Mouse (Mus musculus): Measurements from ENCODE around the gene Dmap1. TPM values are rescaled to one million over a fixed set of nuclear protein-coding genes. Genes with fewer than 3 reads are reported as not detected.

Dmap1 gene
- total RNA-seq, 1 experiment: 53.6 TPM

DNA sequence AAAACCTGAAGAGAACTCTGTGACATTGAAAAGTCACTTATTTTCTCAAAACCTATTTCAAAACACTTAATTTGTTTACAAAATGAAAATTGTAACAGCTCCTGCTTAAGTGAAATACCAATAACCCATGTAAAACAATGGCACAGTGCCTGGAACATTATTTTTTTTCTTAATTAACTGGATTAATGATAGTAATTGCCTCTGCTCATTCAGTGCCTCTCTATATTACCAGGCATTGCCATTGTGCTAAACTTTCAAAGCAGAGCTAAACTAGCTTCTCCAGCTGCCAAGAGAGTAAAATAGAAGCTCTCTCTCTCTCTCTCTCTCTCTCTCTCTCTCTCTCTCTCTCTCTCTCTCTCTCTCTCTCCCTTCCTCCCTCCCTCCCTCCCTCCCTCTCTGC, 390 bp upstream of the Dmap1 start:
- in situ Hi-C loops (cut with MboI; ENCODE audit: low sequenced_read_pairs in 2 of 2, unreplicated experiment in 2 of 2): no loop called here
- H3K27ac ChIP-seq (ENCODE audit: insufficient read depth, low read depth, low read length, poor library complexity, severe bottlenecking): no peak overlapping the region
- no peak for DNase-seq (ENCODE audit: low read depth, low spot score)
- no peaks in the 10 kb centered on the region for H3K9me3 ChIP-seq (ENCODE audit: control insufficient read depth, insufficient read depth, low read depth, low read length)
- no peak overlapping the region for H3K9ac ChIP-seq (ENCODE audit: insufficient read depth, low read depth, low read length, poor library complexity, severe bottlenecking)
- H3K36me3 ChIP-seq (ENCODE audit: control insufficient read depth, insufficient read depth, low read length, poor library complexity, severe bottlenecking): peaks cover 7% of the 10 kb centered on the region; the same call in 1 of the 2 replicates
- H3K4me1 ChIP-seq (ENCODE audit: control insufficient read depth in 2 of 2, insufficient read depth in 2 of 2, low read length in 2 of 2, poor library complexity in 1 of 2): no peaks in the 10 kb centered on the region
- no peak for TF ChIP-seq MAFK (IDR thresholded peaks at IDR 0.05; ENCODE audit: insufficient read depth, low read depth, low read length)
- no peak for TF ChIP-seq HCFC1 (IDR thresholded peaks at IDR 0.05; ENCODE audit: borderline replicate concordance, insufficient read depth, low read length)
- H3K4me3 ChIP-seq (ENCODE audit: insufficient read depth in 1 of 2, low read depth in 1 of 2, low read length in 2 of 2, poor library complexity in 1 of 2, severe bottlenecking in 1 of 2): peak overlapping the region in 1 of 2 experiments; percentile 90; a peak in 2 of 4 replicates

DNA sequence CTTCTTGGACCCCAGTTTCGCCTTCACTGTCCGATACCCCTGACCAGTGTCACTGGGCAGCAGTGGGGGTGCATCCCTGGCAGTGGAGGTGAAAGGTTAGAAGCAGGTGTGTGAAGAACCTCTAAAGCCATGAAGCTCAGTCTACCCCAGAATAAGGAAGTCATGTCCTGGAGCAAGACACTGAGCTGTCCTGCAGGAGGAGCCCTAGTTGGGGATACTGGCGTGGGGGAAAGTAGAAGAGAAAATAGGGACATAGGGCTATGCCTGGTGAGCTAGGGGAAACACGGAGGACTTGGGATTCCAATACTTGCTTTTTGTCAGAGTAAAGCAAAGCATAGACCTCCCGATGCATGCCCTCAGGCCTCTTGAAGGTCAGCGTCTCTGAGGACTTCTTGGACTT, 1.1 kb downstream of the Dmap1 start:
- in situ Hi-C loops (cut with MboI; ENCODE audit: low sequenced_read_pairs in 2 of 2, unreplicated experiment in 2 of 2): no loop called here
- H3K4me3 ChIP-seq (ENCODE audit: insufficient read depth in 1 of 2, low read depth in 1 of 2, low read length in 2 of 2, poor library complexity in 1 of 2, severe bottlenecking in 1 of 2): peak overlapping the region in 1 of 2 experiments; percentile 90; a peak in 1 of 4 replicates
- no peaks in the 10 kb centered on the region for H3K9me3 ChIP-seq (ENCODE audit: control insufficient read depth, insufficient read depth, low read depth, low read length)
- TF ChIP-seq HCFC1 (IDR thresholded peaks at IDR 0.05; ENCODE audit: borderline replicate concordance, insufficient read depth, low read length) (no peak), CHD2 (IDR thresholded peaks at IDR 0.05; ENCODE audit: low read depth, low read length) (no peak), ZC3H11A (IDR thresholded peaks at IDR 0.05; ENCODE audit: borderline replicate concordance, low read depth, low read length) (no peak), MAFK (IDR thresholded peaks at IDR 0.05; ENCODE audit: insufficient read depth, low read depth, low read length) (no peak), ZNF384 (IDR thresholded peaks at IDR 0.05; ENCODE audit: low read depth, low read length) (no peak)
- H3K36me3 ChIP-seq (ENCODE audit: control insufficient read depth, insufficient read depth, low read length, poor library complexity, severe bottlenecking): peaks cover 20% of the 10 kb centered on the region
- H3K4me1 ChIP-seq (ENCODE audit: control insufficient read depth in 2 of 2, insufficient read depth in 2 of 2, low read length in 2 of 2, poor library complexity in 1 of 2): no peaks in the 10 kb centered on the region
- no peak for DNase-seq (ENCODE audit: low read depth, low spot score)
- H3K9ac ChIP-seq (ENCODE audit: insufficient read depth, low read depth, low read length, poor library complexity, severe bottlenecking): peak overlapping the region; percentile 82; the same call in 1 of the 2 replicates
- no peak overlapping the region for H3K27ac ChIP-seq (ENCODE audit: insufficient read depth, low read depth, low read length, poor library complexity, severe bottlenecking)

DNA sequence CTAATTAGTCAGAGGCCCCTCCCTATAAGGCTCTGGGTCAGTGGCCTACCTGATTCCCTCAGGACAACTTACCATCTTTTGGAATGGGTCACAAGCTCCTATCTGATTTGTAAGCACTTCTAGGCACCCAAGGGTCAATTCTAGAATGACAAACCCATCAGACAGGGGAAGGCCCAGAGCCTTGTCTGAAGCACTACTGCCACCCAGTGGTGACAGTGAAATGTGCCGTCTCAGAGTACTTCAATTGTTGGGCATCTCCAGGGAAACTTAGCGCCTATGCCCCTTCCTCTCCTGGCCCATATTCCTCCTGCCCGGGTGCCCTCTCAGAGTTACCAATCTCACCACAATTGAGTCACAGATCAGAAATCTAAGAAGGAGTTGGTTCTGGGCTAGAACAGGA, 5.2 kb downstream of the Dmap1 start:
- Histone ChIP-seq H3K9ac (ENCODE audit: insufficient read depth, low read depth, low read length, poor library complexity, severe bottlenecking) (no peak overlapping the region), H3K27ac (ENCODE audit: insufficient read depth, low read depth, low read length, poor library complexity, severe bottlenecking) (no peak overlapping the region), H3K9me3 (ENCODE audit: control insufficient read depth, insufficient read depth, low read depth, low read length) (no peaks in the 10 kb centered on the region), H3K36me3 (ENCODE audit: control insufficient read depth, insufficient read depth, low read length, poor library complexity, severe bottlenecking) (peaks cover 48% of the 10 kb centered on the region), H3K4me1 (ENCODE audit: control insufficient read depth in 2 of 2, insufficient read depth in 2 of 2, low read length in 2 of 2, poor library complexity in 1 of 2) (peaks cover 0 to 3% of the 10 kb centered on the region in 2 experiments; a peak in 1 of 4 replicates), H3K4me3 (ENCODE audit: insufficient read depth in 1 of 2, low read depth in 1 of 2, low read length in 2 of 2, poor library complexity in 1 of 2, severe bottlenecking in 1 of 2) (no peak overlapping the region)
- in situ Hi-C loops (cut with MboI; ENCODE audit: low sequenced_read_pairs in 2 of 2, unreplicated experiment in 2 of 2): no loop called here
- no peak for TF ChIP-seq CHD2 (IDR thresholded peaks at IDR 0.05; ENCODE audit: low read depth, low read length)
- peak; percentile 83 for TF ChIP-seq ZC3H11A (IDR thresholded peaks at IDR 0.05; ENCODE audit: borderline replicate concordance, low read depth, low read length)
- TF ChIP-seq MAFK (IDR thresholded peaks at IDR 0.05; ENCODE audit: insufficient read depth, low read depth, low read length): no peak
- TF ChIP-seq ZNF384 (IDR thresholded peaks at IDR 0.05; ENCODE audit: low read depth, low read length): no peak
- no peak for TF ChIP-seq HCFC1 (IDR thresholded peaks at IDR 0.05; ENCODE audit: borderline replicate concordance, insufficient read depth, low read length)
- DNase-seq (ENCODE audit: low read depth, low spot score): peak; percentile 65

DNA sequence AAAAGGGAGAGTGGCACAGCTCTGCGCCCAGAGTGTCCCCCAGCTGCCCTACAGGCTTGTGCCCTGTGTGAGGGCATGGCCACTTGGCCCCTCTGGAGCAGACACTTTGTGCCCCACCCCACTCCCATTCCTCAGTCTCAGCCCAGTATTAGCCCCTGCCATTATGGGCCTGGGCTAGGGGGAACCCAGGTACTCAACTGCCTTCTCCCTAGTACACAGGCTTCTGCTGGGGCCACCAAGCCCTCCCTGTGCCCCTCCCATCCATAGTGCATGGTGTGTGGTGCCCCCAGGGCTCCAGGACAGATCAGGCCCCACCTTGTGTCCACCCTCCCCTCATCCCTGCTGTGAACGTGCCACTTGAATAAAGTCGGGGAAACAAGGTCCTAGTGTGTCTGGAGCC, 8.2 kb downstream of the Dmap1 start:
- Histone ChIP-seq H3K9me3 (ENCODE audit: control insufficient read depth, insufficient read depth, low read depth, low read length) (no peaks in the 10 kb centered on the region), H3K36me3 (ENCODE audit: control insufficient read depth, insufficient read depth, low read length, poor library complexity, severe bottlenecking) (peaks cover 43% of the 10 kb centered on the region), H3K4me1 (ENCODE audit: control insufficient read depth in 2 of 2, insufficient read depth in 2 of 2, low read length in 2 of 2, poor library complexity in 1 of 2) (peaks cover 0 to 3% of the 10 kb centered on the region in 2 experiments; a peak in 1 of 4 replicates), H3K4me3 (ENCODE audit: insufficient read depth in 1 of 2, low read depth in 1 of 2, low read length in 2 of 2, poor library complexity in 1 of 2, severe bottlenecking in 1 of 2) (no peak overlapping the region), H3K27ac (ENCODE audit: insufficient read depth, low read depth, low read length, poor library complexity, severe bottlenecking) (no peak overlapping the region), H3K9ac (ENCODE audit: insufficient read depth, low read depth, low read length, poor library complexity, severe bottlenecking) (no peak overlapping the region)
- no peak for DNase-seq (ENCODE audit: low read depth, low spot score)
- no peak for TF ChIP-seq HCFC1 (IDR thresholded peaks at IDR 0.05; ENCODE audit: borderline replicate concordance, insufficient read depth, low read length)
- TF ChIP-seq MAFK (IDR thresholded peaks at IDR 0.05; ENCODE audit: insufficient read depth, low read depth, low read length): no peak
- TF ChIP-seq ZNF384 (IDR thresholded peaks at IDR 0.05; ENCODE audit: low read depth, low read length): no peak
- no peak for TF ChIP-seq CHD2 (IDR thresholded peaks at IDR 0.05; ENCODE audit: low read depth, low read length)
- TF ChIP-seq ZC3H11A (IDR thresholded peaks at IDR 0.05; ENCODE audit: borderline replicate concordance, low read depth, low read length): no peak
- in situ Hi-C loops (cut with MboI; ENCODE audit: low sequenced_read_pairs in 2 of 2, unreplicated experiment in 2 of 2): no loop called here

DNA sequence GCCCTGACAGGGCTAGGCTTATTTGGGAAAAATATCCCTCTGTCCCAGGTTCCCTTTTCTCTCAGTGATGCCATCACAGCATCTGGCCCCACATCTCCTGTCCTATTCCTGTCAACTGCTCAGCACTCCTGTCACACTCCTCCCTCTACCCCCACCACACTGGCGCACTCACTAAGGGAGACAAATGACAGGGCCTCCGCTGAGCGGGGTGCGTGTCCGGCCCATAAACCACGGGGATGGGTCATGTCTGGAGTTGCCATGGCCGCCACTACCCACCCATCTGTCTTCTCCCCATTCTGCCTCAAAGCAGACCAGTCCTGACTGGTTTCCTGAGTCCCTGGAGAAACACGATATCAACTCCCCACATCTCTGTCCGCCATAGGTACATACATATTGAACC, 10.0 kb downstream of the Dmap1 start:
- no peaks in the 10 kb centered on the region for H3K9me3 ChIP-seq (ENCODE audit: control insufficient read depth, insufficient read depth, low read depth, low read length)
- TF ChIP-seq HCFC1 (IDR thresholded peaks at IDR 0.05; ENCODE audit: borderline replicate concordance, insufficient read depth, low read length): no peak
- TF ChIP-seq MAFK (IDR thresholded peaks at IDR 0.05; ENCODE audit: insufficient read depth, low read depth, low read length): no peak
- no peak for TF ChIP-seq CHD2 (IDR thresholded peaks at IDR 0.05; ENCODE audit: low read depth, low read length)
- no peak for TF ChIP-seq ZNF384 (IDR thresholded peaks at IDR 0.05; ENCODE audit: low read depth, low read length)
- TF ChIP-seq ZC3H11A (IDR thresholded peaks at IDR 0.05; ENCODE audit: borderline replicate concordance, low read depth, low read length): no peak
- peaks cover 37% of the 10 kb centered on the region for H3K36me3 ChIP-seq (ENCODE audit: control insufficient read depth, insufficient read depth, low read length, poor library complexity, severe bottlenecking)
- H3K4me3 ChIP-seq (ENCODE audit: insufficient read depth in 1 of 2, low read depth in 1 of 2, low read length in 2 of 2, poor library complexity in 1 of 2, severe bottlenecking in 1 of 2): no peak overlapping the region
- H3K4me1 ChIP-seq (ENCODE audit: control insufficient read depth in 2 of 2, insufficient read depth in 2 of 2, low read length in 2 of 2, poor library complexity in 1 of 2): peaks cover 0 to 3% of the 10 kb centered on the region in 2 experiments; a peak in 1 of 4 replicates
- no peak for DNase-seq (ENCODE audit: low read depth, low spot score)
- no peak overlapping the region for H3K27ac ChIP-seq (ENCODE audit: insufficient read depth, low read depth, low read length, poor library complexity, severe bottlenecking)
- H3K9ac ChIP-seq (ENCODE audit: insufficient read depth, low read depth, low read length, poor library complexity, severe bottlenecking): no peak overlapping the region
- in situ Hi-C loops (cut with MboI; ENCODE audit: low sequenced_read_pairs in 2 of 2, unreplicated experiment in 2 of 2): no loop called here

All from ES-E14 (cell line).